Comparison of ENCODE assay signal across 10 mouse cellular contexts in the genomic region with DNA sequence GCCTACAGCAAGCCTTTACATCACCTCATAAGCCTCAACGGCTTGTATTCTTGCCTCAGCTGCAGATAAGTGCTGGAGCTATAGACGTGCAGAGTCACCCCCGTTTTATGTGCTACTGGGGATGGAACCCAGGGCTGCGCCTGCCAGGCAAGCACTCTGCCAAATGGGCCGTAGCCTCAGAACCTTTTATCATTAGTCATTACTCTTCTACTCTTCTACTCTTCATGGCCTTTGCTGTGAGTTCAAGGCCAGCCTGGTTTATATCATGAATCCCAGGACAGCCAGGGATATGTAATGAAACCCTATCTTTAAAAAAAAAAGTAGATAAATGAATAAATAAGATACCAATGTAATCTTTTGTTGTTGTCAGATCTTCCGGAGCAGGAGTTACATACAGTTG.
DNase-seq lines count a peak whose midpoint lies in the region.
"Had no signal": no experiment of that assay in that cellular context is flagged by ENCODE, and none has a peak within 500 bp of the region (broad histone marks: within the 10 kb centered on the region; RNA-seq: fewer than 3 reads in every experiment).

No protein-coding gene starts in this region.

- peak; percentile 66 for DNase-seq in heart, adult 11 months
- no peak for DNase-seq in heart, adult 9 months (ENCODE audit: low spot score in 2 of 2)
- peak; percentile 31 for DNase-seq in adrenal gland, adult 8-10 months
- peak; percentile 18 for DNase-seq in adrenal gland, postnatal 14 days
- peak; percentile 36 to 42 for DNase-seq in adrenal gland, postnatal 36 days
- DNase-seq in kidney, adult 8-10 months: no peak
- no peak for DNase-seq in gastrocnemius, postnatal 4 days (ENCODE audit: low spot score in 2 of 2)
- DNase-seq in B cell, adult 2 months: no peak
- DNase-seq: cerebellum, adult 11-12 months; embryo, embryonic 11 days had no signal

Comparison
In these comparisons a context has a peak if more than half of its experiments do, and no peak if none do; other contexts are left out.
1. DNase-seq: peak in heart, adult 11 months (single experiment), adrenal gland, adult 8-10 months (single experiment), adrenal gland, postnatal 14 days (single experiment) and adrenal gland, postnatal 36 days (2 of 2); none in heart, adult 9 months (0 of 2), kidney, adult 8-10 months (0 of 2), gastrocnemius, postnatal 4 days (0 of 2) and B cell, adult 2 months (0 of 2).